Mouse (Mus musculus) granulocyte monocyte progenitor cell, adult 5-6 weeks (primary cell): ENCODE data around the gene Spred3. TPM values are rescaled to one million over a fixed set of nuclear protein-coding genes. Genes with fewer than 3 reads are reported as not detected.

Experiments
- ATAC-seq: replicated peaks from 2 replicates; pipeline ENCODE4 v1.8.0; 2016; ENCODE audit warnings: mild to moderate bottlenecking, moderate TSS enrichment, inconsistent platforms; ENCODE audit not compliant: poor library complexity, severe bottlenecking
- total RNA-seq, 2 experiments: library from RNA; stranded (forward) in 1 of 2; stranded (reverse) in 1 of 2; fragments of 200-712, 200-1000 nt in 1 of 2; fragments of >200 nt in 1 of 2; fragmentation: Nextera tagmentation in 1 of 2; gene quantifications; 2 replicates each; pipeline ENCODE4 v1.2.3; 2014 to 2017

Spred3 gene
- total RNA-seq, 2 experiments from 2014 or later: 0.26 to 2.8 TPM

- peak; percentile 99 for ATAC-seq
Measured at GRCm38 (mm10) chr7:29134693-29135386, 35.4 kb downstream of the Spred3 start, which contains the start of gene Rasgrp4. Gene Rasgrp4 (plus strand): TSS chr7:29134851.

GRCm38 (mm10) chr7:29134230-29134629 lies 36.0 kb downstream of the Spred3 start:
- no peak for ATAC-seq

GRCm38 (mm10) chr7:29128725-29129124 lies 41.5 kb downstream of the Spred3 start:
- ATAC-seq: peak; percentile 72

- peak; percentile 60 for ATAC-seq
Measured at GRCm38 (mm10) chr7:29126173-29126915, 43.9 kb downstream of the Spred3 start.

GRCm38 (mm10) chr7:29124970-29125369 lies 45.2 kb downstream of the Spred3 start, which contains the start of gene Ryr1:
Gene Ryr1 (minus strand): TSS chr7:29125179.
- peak; percentile 85 for ATAC-seq

- peak; percentile 6; the same call in 1 of the 2 replicates for ATAC-seq
Measured at GRCm38 (mm10) chr7:29123531-29124358, 46.5 kb downstream of the Spred3 start.

GRCm38 (mm10) chr7:29122821-29123220 lies 47.4 kb downstream of the Spred3 start:
- ATAC-seq: no peak

- no peak for ATAC-seq
Measured at GRCm38 (mm10) chr7:29119526-29119925, 50.7 kb downstream of the Spred3 start.

GRCm38 (mm10) chr7:29118142-29118851 lies 51.9 kb downstream of the Spred3 start:
- no peak for ATAC-seq

GRCm38 (mm10) chr7:29108992-29109955 lies 60.9 kb downstream of the Spred3 start:
- no peak; the same call in 1 of the 2 replicates for ATAC-seq

Other genes with a start within 250 kb of the Spred3 start
- 85.8 and 94.3 TPM in 2 replicates for gene Actn4, start 208.1 kb downstream of the Spred3 start, total RNA-seq (2014; fragmentation: Nextera tagmentation)
- gene Actn4, start 208.1 kb downstream of the Spred3 start, total RNA-seq (2017): 40.2 and 47.1 TPM in 2 replicates
- gene Eif3k, start 188.5 kb downstream of the Spred3 start, total RNA-seq (2014; fragmentation: Nextera tagmentation): 474 TPM in 2 replicates
- 400 and 462 TPM in 2 replicates for gene Eif3k, start 188.5 kb downstream of the Spred3 start, total RNA-seq (2017)
- 46.1 and 62.3 TPM in 2 replicates for gene Map4k1, start 188.4 kb downstream of the Spred3 start, total RNA-seq (2014; fragmentation: Nextera tagmentation)
- gene Map4k1, start 188.4 kb downstream of the Spred3 start, total RNA-seq (2017): 42.4 and 48.7 TPM in 2 replicates
- 4.7 TPM in 1 of 2 replicates, not detected in the other for gene Ryr1, start 45.2 kb downstream of the Spred3 start, total RNA-seq (2014; fragmentation: Nextera tagmentation)
- 0.69 TPM in 1 of 2 replicates, not detected in the other for gene Ryr1, start 45.2 kb downstream of the Spred3 start, total RNA-seq (2017)
- 0.51 and 6.3 TPM in 2 replicates for gene Rasgrp4, start 35.6 kb downstream of the Spred3 start, total RNA-seq (2014; fragmentation: Nextera tagmentation)
- 0.43 and 1.2 TPM in 2 replicates for gene Rasgrp4, start 35.6 kb downstream of the Spred3 start, total RNA-seq (2017)
- gene Fam98c, start 14.2 kb downstream of the Spred3 start, total RNA-seq (2014; fragmentation: Nextera tagmentation): 18.3 and 18.8 TPM in 2 replicates
- 21.2 and 25.3 TPM in 2 replicates for gene Fam98c, start 14.2 kb downstream of the Spred3 start, total RNA-seq (2017)
- gene Ggn, start 201 bp downstream of the Spred3 start, total RNA-seq (2014; fragmentation: Nextera tagmentation): 0.24 and 0.32 TPM in 2 replicates
- gene Ggn, start 201 bp downstream of the Spred3 start, total RNA-seq (2017): 0.26 and 3.0 TPM in 2 replicates
- gene Psmd8, start 10.3 kb upstream of the Spred3 start, total RNA-seq (2014; fragmentation: Nextera tagmentation): 119 and 172 TPM in 2 replicates
- gene Psmd8, start 10.3 kb upstream of the Spred3 start, total RNA-seq (2017): 165 and 166 TPM in 2 replicates
- gene Catsperg1, start 43.6 kb upstream of the Spred3 start, total RNA-seq (2014; fragmentation: Nextera tagmentation): 0.49 TPM in 1 of 2 replicates, not detected in the other
- 0.26 TPM in 1 of 2 replicates, not detected in the other for gene Catsperg1, start 43.6 kb upstream of the Spred3 start, total RNA-seq (2017)
- 4.3 and 5.6 TPM in 2 replicates for gene Kcnk6, start 62.1 kb upstream of the Spred3 start, total RNA-seq (2014; fragmentation: Nextera tagmentation)
- 9.2 and 10.8 TPM in 2 replicates for gene Kcnk6, start 62.1 kb upstream of the Spred3 start, total RNA-seq (2017)
- 57.1 and 86.7 TPM in 2 replicates for gene Yif1b, start 67.9 kb upstream of the Spred3 start, total RNA-seq (2014; fragmentation: Nextera tagmentation)
- 33.1 and 33.4 TPM in 2 replicates for gene Yif1b, start 67.9 kb upstream of the Spred3 start, total RNA-seq (2017)
- gene 2200002D01Rik, start 78.1 kb upstream of the Spred3 start, total RNA-seq (2014; fragmentation: Nextera tagmentation): not detected in 2 replicates
- 0.99 TPM in 1 of 2 replicates, not detected in the other for gene 2200002D01Rik, start 78.1 kb upstream of the Spred3 start, total RNA-seq (2017)
- gene Spint2, start 111.5 kb upstream of the Spred3 start, total RNA-seq (2014; fragmentation: Nextera tagmentation): 45.1 and 55.0 TPM in 2 replicates
- 24.4 and 29.9 TPM in 2 replicates for gene Spint2, start 111.5 kb upstream of the Spred3 start, total RNA-seq (2017)
- gene Ppp1r14a, start 118.9 kb upstream of the Spred3 start, total RNA-seq (2014; fragmentation: Nextera tagmentation): not detected in 2 replicates
- gene Ppp1r14a, start 118.9 kb upstream of the Spred3 start, total RNA-seq (2017): not detected in 2 replicates
- not detected in 2 replicates for gene Dpf1, start 133.5 kb upstream of the Spred3 start, total RNA-seq (2014; fragmentation: Nextera tagmentation)
- gene Dpf1, start 133.5 kb upstream of the Spred3 start, total RNA-seq (2017): 0.22 TPM in 1 of 2 replicates, not detected in the other